Mouse (Mus musculus) heart, postnatal 4 days (tissue): ENCODE measurements around the gene Zfp367. TPM values are rescaled to one million over a fixed set of nuclear protein-coding genes. Genes with fewer than 3 reads are reported as not detected.
A peak's percentile ranks its signal among the peaks of the same experiment; 100 is the strongest.

Experiments used
- DNase-seq: peaks from one replicate; pipeline ENCODE4 v3.0.0; 2021
- total RNA-seq, 2 experiments: library from RNA; stranded (reverse); gene quantifications; 2 replicates each; pipeline ENCODE4 v1.2.3; 2021

Zfp367 gene
- total RNA-seq, 2 experiments from 2014 or later, result 46.8 to 50.8 TPM

DNA sequence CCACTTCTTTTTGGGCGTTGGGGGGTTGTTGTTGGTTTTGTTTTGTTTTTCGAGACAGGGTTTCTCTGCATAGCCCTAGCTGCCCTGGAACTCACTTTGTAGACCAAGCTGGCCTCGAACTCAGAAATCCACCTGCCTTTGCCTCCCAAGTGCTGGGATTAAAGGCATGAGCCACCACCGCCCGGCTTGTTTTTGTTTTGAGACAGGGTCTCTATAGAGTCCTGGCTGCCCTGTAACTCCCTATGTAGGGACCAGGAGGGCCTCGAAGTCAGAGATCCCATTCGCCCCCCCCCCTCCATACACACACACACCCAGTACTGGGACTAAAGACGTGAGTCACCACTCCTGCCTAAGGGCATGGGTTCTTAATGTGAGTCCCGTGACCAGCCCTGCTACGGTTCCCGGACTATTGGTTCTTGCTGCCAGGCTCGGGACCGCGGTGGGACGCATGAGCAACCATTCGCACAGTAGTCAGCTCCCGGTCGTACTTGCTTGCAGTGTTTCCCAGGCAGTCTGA is 807 bp upstream of the Zfp367 start:
- DNase-seq, result peak; percentile 70

- DNase-seq, result no peak
Observed at GRCm38 (mm10) chr13:64152671-64153082, 325 bp downstream of the Zfp367 start.

DNA sequence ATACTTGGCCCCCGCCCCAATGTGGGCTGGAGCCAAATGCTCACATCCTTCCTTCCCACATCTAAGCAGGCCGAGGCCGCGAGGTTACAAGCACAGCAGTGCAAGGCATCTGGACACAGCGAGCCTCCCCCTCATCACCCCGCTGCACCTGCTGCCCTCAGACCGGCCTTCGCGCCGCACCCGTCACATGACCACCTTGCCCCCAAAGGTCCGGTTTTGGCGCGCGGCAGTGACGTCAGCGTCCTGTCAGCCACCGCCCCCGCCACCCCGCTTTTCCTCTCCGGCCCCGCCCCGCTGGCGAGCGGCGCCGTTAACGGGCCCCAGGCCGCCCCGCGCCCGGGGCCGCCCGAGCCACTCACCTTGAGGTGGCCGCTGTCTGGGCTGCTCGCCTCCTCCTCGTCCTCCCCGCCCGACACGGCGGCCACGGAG is 747 bp downstream of the Zfp367 start:
- DNase-seq, result peak; percentile 93

GRCm38 (mm10) chr13:64150121-64150520 is 2.9 kb downstream of the Zfp367 start:
- DNase-seq, result peak; percentile 47

DNA sequence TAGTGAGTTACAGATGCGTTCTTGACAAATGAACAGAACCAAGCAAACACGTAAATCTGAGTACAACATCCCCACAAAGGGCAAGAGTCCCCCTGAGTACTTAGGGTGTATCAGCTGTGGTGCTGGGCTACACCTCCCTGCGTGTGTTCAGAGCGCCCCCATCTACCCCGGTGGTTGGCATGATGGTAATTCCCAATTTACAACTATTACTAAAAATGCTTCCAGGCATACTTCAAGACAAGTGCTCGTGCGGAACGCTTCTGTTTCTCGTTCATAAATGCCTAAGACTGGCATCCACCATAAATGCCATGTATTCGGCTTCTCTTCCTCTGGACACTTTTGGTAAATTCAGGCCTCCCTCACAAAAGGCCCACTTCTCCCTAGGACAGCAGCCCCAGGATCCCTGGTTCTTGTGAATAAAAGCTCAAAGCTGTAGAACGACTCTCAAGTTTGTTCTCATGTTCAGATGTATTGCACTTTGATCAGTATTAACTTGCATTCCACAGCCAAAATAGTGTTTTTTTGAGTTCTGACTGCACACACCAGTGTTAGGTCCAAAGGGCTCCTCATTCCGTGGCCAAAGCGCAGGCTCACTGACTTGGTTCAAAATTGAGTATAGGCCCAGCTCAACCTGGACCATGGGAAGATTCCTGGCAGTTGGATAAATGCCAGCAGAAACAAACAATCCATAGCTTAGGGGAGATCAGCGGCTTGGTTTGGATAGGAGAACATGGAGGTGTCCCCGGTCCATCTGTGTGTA is 23.2 kb downstream of the Zfp367 start:
- DNase-seq, result peak; percentile 49

- peak; percentile 73 for DNase-seq
Observed at GRCm38 (mm10) chr13:64128858-64129615, 24.0 kb downstream of the Zfp367 start, which contains the start of gene Slc35d2. Slc35d2 (minus strand) TSS chr13:64129368.

GRCm38 (mm10) chr13:64126316-64126715 is 26.7 kb downstream of the Zfp367 start:
- DNase-seq, result no peak

GRCm38 (mm10) chr13:64124886-64125285 is 28.1 kb downstream of the Zfp367 start:
- no peak for DNase-seq

DNA sequence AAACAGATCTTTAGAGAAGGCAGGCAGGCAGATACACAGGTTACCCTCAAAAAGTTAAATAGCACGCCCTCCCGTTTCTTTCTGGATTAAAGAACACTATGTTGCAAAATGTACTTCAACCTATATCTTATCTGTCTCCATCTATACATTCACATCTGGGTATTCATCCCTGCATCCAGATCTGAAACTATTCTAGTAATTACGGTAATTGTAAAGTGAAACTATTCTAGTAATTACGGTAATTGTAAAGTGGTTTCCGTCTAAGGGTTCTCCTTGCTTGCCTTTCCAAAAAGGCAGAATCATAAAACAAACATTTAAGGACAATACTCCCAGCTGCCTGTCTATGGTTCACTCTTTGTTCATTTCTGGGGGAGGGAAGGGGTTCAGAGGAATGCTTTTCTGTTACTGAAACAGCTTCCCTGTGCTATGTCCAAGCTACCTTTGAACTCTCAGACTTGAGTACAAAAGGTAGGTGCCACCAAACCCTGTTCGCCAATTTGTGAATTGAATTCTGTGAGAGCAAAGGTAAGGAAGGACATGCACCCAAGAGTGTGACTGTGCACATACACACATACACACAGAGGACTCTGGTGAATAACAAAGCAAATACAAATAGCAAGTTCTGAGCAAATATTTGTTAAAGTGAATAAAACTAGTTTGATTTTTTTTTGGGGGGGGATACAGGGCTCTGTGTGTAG is 29.4 kb downstream of the Zfp367 start:
- DNase-seq, result no peak

DNA sequence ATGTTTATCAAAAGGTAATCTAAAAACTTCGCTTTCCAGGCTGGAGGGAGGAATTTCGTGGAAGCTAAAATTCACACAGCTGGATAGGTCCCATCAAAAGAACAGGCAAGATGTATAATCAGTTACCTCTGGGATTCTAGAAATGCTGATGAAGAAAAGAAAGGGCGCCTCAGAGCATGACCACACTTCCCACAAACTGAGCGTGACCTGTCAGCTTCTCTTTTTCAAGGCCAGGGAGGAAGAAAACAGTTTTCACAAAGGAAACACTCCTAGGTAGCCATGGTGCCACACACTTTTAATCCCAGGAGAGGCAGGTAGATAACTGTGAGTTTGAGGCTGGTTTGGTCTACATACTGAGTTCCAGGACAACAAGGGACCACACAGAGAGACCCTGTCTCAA is 32.2 kb downstream of the Zfp367 start:
- no peak for DNase-seq

- no peak for DNase-seq
Observed at GRCm38 (mm10) chr13:64117442-64117841, 35.6 kb downstream of the Zfp367 start.

DNA sequence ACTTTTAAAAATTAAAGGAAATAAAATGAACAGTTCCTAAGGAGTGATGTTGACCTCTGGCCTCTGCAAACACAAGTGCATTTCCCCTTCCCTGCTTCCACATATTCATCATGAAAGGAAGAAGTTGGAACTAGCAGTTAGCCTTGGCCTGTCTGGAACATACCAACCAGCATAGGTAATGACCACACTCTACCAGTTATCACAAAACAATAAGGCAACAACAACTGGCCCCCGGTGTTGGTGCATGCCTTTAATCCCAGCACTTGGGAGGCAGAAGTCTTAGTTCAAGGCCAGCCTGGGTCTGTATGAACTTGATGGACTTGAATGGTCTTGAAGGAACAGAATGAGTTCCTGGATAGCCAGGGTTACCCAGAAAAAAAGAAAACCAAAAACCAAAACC is 42.6 kb downstream of the Zfp367 start:
- no peak for DNase-seq

DNA sequence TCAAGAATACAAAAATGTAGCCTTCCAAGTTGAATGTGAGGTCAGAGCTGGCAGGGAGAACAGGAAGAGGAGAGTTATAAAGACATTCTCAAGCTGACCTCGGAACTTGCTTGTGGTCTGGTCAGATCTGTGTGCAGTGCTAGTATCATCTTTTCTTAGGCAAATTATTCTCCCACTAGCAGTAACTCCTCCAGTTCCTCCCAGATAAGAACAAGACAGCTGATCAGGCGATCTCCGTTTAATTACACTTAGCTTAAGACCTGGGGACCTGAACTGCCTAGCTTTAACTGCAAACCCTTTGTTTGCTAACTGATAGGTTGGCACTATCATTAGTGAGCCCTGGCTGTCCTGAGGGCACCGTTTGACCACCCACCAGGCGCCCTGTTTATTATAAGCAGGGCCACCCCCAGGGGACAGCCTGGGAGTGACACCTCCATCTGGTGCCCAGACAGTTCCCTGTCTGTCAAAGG is 44.6 kb downstream of the Zfp367 start:
- DNase-seq, result no peak

GRCm38 (mm10) chr13:64107535-64107934 is 45.5 kb downstream of the Zfp367 start:
- DNase-seq, result no peak

DNA sequence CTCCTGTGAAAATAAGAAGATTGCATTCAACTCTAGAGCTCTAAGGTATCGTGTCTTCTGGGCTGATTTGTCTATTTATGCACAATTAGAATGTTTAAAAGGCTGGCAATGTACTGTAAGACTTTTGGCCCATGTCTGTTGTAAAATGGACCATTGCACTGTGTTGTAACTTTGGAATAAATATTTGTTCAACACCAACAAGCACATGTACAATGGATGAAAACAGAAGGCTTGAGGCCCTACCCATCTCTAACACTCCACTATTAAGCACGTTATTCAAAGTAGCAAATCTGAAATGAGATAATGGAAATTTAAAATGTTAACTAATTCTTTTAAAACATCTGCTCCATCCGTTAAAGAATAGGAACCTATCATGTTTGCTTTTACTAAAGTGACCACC is 45.9 kb downstream of the Zfp367 start:
- no peak for DNase-seq

DNA sequence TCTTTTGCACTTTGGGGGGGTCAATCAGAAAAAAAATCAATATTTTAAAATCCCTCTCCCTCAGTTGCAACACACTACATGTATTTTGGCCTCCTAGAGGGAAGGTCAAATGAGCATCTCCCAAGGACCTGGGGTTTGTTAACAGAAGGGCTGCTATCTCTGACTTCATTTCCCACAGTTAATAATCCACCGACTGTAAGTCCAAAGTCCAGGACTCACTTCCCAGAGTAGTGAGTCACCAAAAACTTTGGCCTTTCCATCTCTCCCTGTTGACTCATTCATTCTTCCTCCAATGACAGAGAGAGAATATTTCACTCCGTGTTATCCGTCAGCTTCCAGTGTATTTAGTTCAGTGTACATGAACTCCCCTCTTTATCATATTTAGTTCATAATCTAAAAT is 47.3 kb downstream of the Zfp367 start:
- DNase-seq, result no peak

- peak; percentile 52 for DNase-seq
Observed at GRCm38 (mm10) chr13:64100186-64100585, 52.8 kb downstream of the Zfp367 start.

DNA sequence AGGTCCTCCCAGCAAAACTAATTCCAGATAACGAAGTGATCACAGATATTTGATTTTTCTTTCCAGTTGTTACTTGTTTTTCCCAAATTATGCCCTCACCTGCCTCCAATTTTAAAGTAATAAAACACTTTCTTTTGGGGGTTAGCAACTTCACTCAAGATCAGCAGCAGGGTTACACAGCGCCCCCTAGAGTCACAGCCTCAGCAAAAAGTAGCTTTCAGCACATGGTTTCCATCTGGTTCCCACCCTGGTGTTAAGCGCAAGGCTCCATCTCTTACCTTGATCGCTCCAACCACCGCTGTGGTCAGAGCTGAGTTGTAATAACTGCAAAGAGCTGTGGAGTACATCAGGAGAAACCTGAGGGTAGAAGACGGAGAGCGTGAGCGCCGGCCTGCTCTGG is 54.0 kb downstream of the Zfp367 start:
- peak; percentile 50 for DNase-seq

- DNase-seq, result peak; percentile 83
Observed at GRCm38 (mm10) chr13:64093341-64093740, 59.7 kb downstream of the Zfp367 start.

- no peak for DNase-seq
Observed at GRCm38 (mm10) chr13:64092752-64093151, 60.2 kb downstream of the Zfp367 start.

GRCm38 (mm10) chr13:64092141-64092540 is 60.9 kb downstream of the Zfp367 start:
- no peak for DNase-seq

DNA sequence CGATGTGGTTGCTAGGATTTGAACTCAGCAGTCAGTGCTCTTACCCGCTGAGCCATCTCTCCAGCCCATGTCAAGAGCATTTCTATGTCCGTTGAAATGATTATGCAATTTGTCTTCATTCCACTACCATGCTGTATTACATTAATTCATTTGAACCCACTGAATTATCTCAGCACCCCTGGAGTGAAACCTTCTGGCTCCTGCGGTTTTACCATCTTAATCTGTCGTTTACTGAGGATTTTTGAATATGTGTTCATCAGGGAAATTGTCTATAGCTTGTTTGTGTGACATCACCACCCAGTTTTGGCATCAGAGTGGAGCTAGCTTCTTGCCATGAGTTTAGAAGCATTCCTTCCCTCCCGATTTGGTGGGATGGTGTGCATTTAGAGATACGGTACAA is 62.0 kb downstream of the Zfp367 start:
- DNase-seq, result no peak

DNA sequence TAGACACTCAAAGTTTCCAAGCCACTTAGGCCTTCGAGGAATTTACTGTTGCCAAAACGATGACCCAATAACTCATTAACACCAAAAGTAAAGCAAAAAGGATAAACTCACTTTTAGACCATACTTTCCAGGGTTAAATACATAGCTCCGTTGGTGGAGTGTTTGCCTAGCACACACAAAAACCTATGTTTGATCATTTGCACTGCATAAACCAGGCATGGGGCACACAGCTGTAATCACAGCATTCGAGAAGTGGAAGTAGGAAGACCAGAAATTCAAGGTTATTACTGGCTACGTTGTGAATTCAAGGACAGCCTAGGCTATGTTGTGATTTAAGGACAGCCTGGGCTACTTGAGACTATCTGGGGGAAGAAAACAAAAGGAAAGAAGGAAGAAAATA is 62.7 kb downstream of the Zfp367 start:
- DNase-seq, result no peak
